Comparison of ENCODE assay signal across 11 mouse cellular contexts in genomic region chr7:37718671-37719402, GRCm38 (mm10). TPM values are rescaled to one million over a fixed set of nuclear protein-coding genes. Genes with fewer than 3 reads are reported as not detected.
DNase-seq lines count a peak whose midpoint lies in the region; ATAC-seq lines count a peak whose summit lies in the region.
"Had no signal": no experiment of that assay in that cellular context is flagged by ENCODE, and none has a peak within 500 bp of the region (broad histone marks: within the 10 kb centered on the region; RNA-seq: fewer than 3 reads in every experiment).

No protein-coding gene starts in this region.

- no peak for DNase-seq in embryonic facial prominence, embryonic 14.5 days (ENCODE audit: low spot score)
- no peak for DNase-seq in embryonic facial prominence, embryonic 10.5 days (ENCODE audit: low spot score)
- peak; percentile 8 to 13 for DNase-seq in kidney, postnatal 4 days
- peak; percentile 63 to 67 for DNase-seq in cerebellum, adult 18-20 months
- DNase-seq in mesoderm, embryonic 11.5 days (ENCODE audit: low read depth, low spot score) = peak; percentile 43
- no peak for DNase-seq in left cerebral cortex, adult 8-10 months (ENCODE audit: low spot score in 2 of 2)
- DNase-seq: adrenal gland, adult 8-10 months; liver, embryonic 13.5 days; right cerebral cortex, postnatal 25 days had no signal

- no peaks in the 10 kb centered on the region; the same call in 1 of the 2 replicates for H3K27me3 ChIP-seq in embryonic facial prominence, embryonic 14.5 days (replicated peaks; ENCODE audit: control insufficient read depth, insufficient read depth, low read length)
- H3K27me3 ChIP-seq in embryonic facial prominence, embryonic 10.5 days (replicated peaks; ENCODE audit: low read depth, poor library complexity, severe bottlenecking) = no peaks in the 10 kb centered on the region
- H3K27me3 ChIP-seq in kidney, embryonic 15.5 days = 0 out of 2 replicates have a peak, but pooled peaks cover 6% of the 10 kb centered on the region
- H3K27me3 ChIP-seq: liver, embryonic 13.5 days had no signal

- no peaks in the 10 kb centered on the region for H3K9me3 ChIP-seq in embryonic facial prominence, embryonic 14.5 days (ENCODE audit: control insufficient read depth, low read length)
- no peaks in the 10 kb centered on the region for H3K9me3 ChIP-seq in embryonic facial prominence, embryonic 10.5 days
- no peaks in the 10 kb centered on the region for H3K9me3 ChIP-seq in kidney, embryonic 15.5 days (replicated peaks)
- H3K9me3 ChIP-seq: liver, embryonic 13.5 days had no signal

- H3K4me1 ChIP-seq in embryonic facial prominence, embryonic 14.5 days (ENCODE audit: control insufficient read depth, insufficient read depth, low read length) = no peaks in the 10 kb centered on the region
- peaks cover 23% of the 10 kb centered on the region for H3K4me1 ChIP-seq in embryonic facial prominence, embryonic 10.5 days
- no peaks in the 10 kb centered on the region for H3K4me1 ChIP-seq in kidney, embryonic 15.5 days
- H3K4me1 ChIP-seq: liver, embryonic 13.5 days had no signal

- ATAC-seq in embryonic facial prominence, embryonic 14.5 days (ENCODE audit: low read depth) = peak; percentile 47; the same call in 1 of the 2 replicates
- ATAC-seq in kidney, embryonic 15.5 days (replicated peaks; ENCODE audit: low FRiP score) = no peak; the same call in 1 of the 2 replicates
- ATAC-seq in erythroid progenitor cell, adult 5-6 weeks (replicated peaks; ENCODE audit: low FRiP score, poor library complexity, severe bottlenecking) = no peak

- H3K27ac ChIP-seq in embryonic facial prominence, embryonic 14.5 days (replicated peaks; ENCODE audit: low read depth, low read length) = no peak overlapping the region
- no peak overlapping the region; the same call in 1 of the 2 replicates for H3K27ac ChIP-seq in embryonic facial prominence, embryonic 10.5 days (replicated peaks)
- H3K27ac ChIP-seq in kidney, embryonic 15.5 days = no peak overlapping the region
- H3K27ac ChIP-seq: liver, embryonic 13.5 days had no signal

- H3K4me3 ChIP-seq in embryonic facial prominence, embryonic 14.5 days (ENCODE audit: low read depth, low read length) = no peak overlapping the region
- H3K4me3 ChIP-seq in embryonic facial prominence, embryonic 10.5 days = no peak overlapping the region
- no peak overlapping the region for H3K4me3 ChIP-seq in kidney, embryonic 15.5 days (replicated peaks)
- H3K4me3 ChIP-seq: liver, embryonic 13.5 days had no signal

- 56% methylated on average over 15 of the region's 15 CpGs for WGBS in embryonic facial prominence, embryonic 14.5 days
- 73% methylated on average over 15 of the region's 15 CpGs for WGBS in embryonic facial prominence, embryonic 10.5 days
- 58% methylated on average over 15 of the region's 15 CpGs for WGBS in kidney, embryonic 15.5 days

- H3K9ac ChIP-seq in embryonic facial prominence, embryonic 14.5 days (ENCODE audit: low read depth, low read length) = no peak overlapping the region
- H3K9ac ChIP-seq in kidney, embryonic 15.5 days = no peak overlapping the region
- H3K9ac ChIP-seq: liver, embryonic 13.5 days had no signal

- no peaks in the 10 kb centered on the region for H3K36me3 ChIP-seq in embryonic facial prominence, embryonic 14.5 days (ENCODE audit: control insufficient read depth, insufficient read depth, low read length)
- H3K36me3 ChIP-seq in embryonic facial prominence, embryonic 10.5 days (replicated peaks) = no peaks in the 10 kb centered on the region
- H3K36me3 ChIP-seq in kidney, embryonic 15.5 days = no peaks in the 10 kb centered on the region
- H3K36me3 ChIP-seq: liver, embryonic 13.5 days had no signal

- no peak overlapping the region for H3K4me2 ChIP-seq in embryonic facial prominence, embryonic 14.5 days (ENCODE audit: low read depth, low read length)
- no peak overlapping the region for H3K4me2 ChIP-seq in kidney, embryonic 15.5 days
- H3K4me2 ChIP-seq: liver, embryonic 13.5 days had no signal

RNA-seq across cellular contexts. Expression of gene Zfp536, which starts 54.6 kb away (rescaled TPM):
- polyA plus RNA-seq in embryonic facial prominence, embryonic 14.5 days (2014; fragmentation: Nextera tagmentation; extraction: Ambion mirVana) = 7.2 and 7.7 TPM in 2 replicates
- 15.6 and 19.0 TPM in 2 replicates for polyA plus RNA-seq in embryonic facial prominence, embryonic 10.5 days (2016; fragmentation: Nextera tagmentation; extraction: Ambion mirVana)
- polyA plus RNA-seq in kidney, embryonic 15.5 days (2015; fragmentation: Nextera tagmentation; extraction: Ambion mirVana) = 6.7 and 9.5 TPM in 2 replicates
- total RNA-seq in left cerebral cortex, adult 8-10 months (2022) = 10 to 100 TPM; 39.6 to 46.8 (median 42.0) TPM
- total RNA-seq in erythroid progenitor cell, adult 5-6 weeks (2015; ENCODE audit: low replicate concordance) = not detected in 2 replicates
- total RNA-seq in erythroid progenitor cell, adult 5-6 weeks (2017; ENCODE audit: low replicate concordance) = not detected in 2 replicates

Comparison
In these comparisons a context has a peak if more than half of its experiments do, and no peak if none do; other contexts are left out.
1. DNase-seq: peak in kidney, postnatal 4 days (2 of 2), cerebellum, adult 18-20 months (2 of 2) and mesoderm, embryonic 11.5 days (single experiment); none in embryonic facial prominence, embryonic 14.5 days (single experiment), embryonic facial prominence, embryonic 10.5 days (single experiment) and left cerebral cortex, adult 8-10 months (0 of 2).